Comparison of ENCODE assay signal across 7 mouse cellular contexts in the genomic region with DNA sequence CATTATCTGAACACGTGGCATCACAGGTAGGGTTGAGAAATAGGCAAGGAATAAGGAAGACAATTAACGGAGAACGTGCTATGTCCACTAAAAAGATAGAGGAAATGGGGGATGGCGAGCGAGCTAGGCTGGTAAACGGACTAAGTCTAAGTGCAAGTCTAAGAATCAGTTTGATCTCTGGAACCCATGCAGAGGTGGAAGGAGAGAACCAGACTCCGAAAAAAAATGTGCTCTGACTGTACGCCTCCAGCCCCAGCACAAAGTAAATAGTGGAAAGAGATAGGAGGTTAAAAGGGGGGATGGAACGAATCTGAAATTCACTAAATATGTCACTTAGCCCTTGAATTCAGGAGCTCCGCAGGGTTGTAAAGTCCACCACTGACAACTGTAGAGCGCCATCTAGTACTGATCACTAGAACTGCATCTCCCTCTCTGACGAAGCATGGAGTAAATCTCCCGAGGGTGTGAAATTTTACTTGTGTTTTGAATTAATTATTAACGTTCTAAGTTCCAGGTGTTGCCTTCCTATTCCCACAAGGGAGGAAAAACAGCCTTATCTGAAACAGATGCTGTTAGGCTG. TPM values are rescaled to one million over a fixed set of nuclear protein-coding genes. Genes with fewer than 3 reads are reported as not detected.
A peak's percentile ranks its signal among the peaks of the same experiment; 100 is the strongest.
DNase-seq lines count a peak whose midpoint lies in the region; ATAC-seq lines count a peak whose summit lies in the region.

No protein-coding gene starts in this region.

- no peak; the same call in 1 of the 2 replicates for ATAC-seq in heart, embryonic 16.5 days (replicated peaks; ENCODE audit: extremely low read depth, insufficient read depth, low FRiP score)

- peak overlapping the region; percentile 36; the same call in 1 of the 2 replicates for H3K4me2 ChIP-seq in heart, embryonic 16.5 days (ENCODE audit: low read depth, low read length)

- peak; percentile 18 for DNase-seq in ovary, postnatal 14 days (ENCODE audit: low spot score)
- DNase-seq in ovary, adult 18-20 months (ENCODE audit: low spot score): no peak
- peak; percentile 20 for DNase-seq in cerebellum, adult 9-11 months
- DNase-seq in layer of hippocampus, adult 9-11 months: peak; percentile 18
- peak; percentile 72 for DNase-seq in retina, embryonic 14.5 days (ENCODE audit: low spot score)
- no peak for DNase-seq in thymus, adult 18-20 months

- H3K9me3 ChIP-seq in heart, embryonic 16.5 days (replicated peaks; ENCODE audit: control insufficient read depth, low read length): no peaks in the 10 kb centered on the region

- 36% methylated on average over 14 of the region's 14 CpGs for WGBS in heart, embryonic 16.5 days

- no peak overlapping the region for H3K27ac ChIP-seq in heart, embryonic 16.5 days (ENCODE audit: low read length)

- H3K9ac ChIP-seq in heart, embryonic 16.5 days (ENCODE audit: low read length): no peak overlapping the region

- H3K27me3 ChIP-seq in heart, embryonic 16.5 days (ENCODE audit: control insufficient read depth, insufficient read depth, low read length): no peaks in the 10 kb centered on the region

- no peak overlapping the region for H3K4me3 ChIP-seq in heart, embryonic 16.5 days (ENCODE audit: low read length)

- no peaks in the 10 kb centered on the region for H3K36me3 ChIP-seq in heart, embryonic 16.5 days (ENCODE audit: control insufficient read depth, insufficient read depth)

- H3K4me1 ChIP-seq in heart, embryonic 16.5 days (ENCODE audit: control insufficient read depth, insufficient read depth, low read length): no peaks in the 10 kb centered on the region

RNA-seq across cellular contexts. Expression of gene Lmbrd1, which starts 44.8 kb away (rescaled TPM):
- polyA plus RNA-seq in heart, embryonic 16.5 days (2015; fragmentation: Nextera tagmentation; extraction: Ambion mirVana): 26.5 and 29.8 TPM in 2 replicates

RNA-seq across cellular contexts. Expression of gene Col19a1, which starts 46.4 kb away (rescaled TPM):
- polyA plus RNA-seq in heart, embryonic 16.5 days (2015; fragmentation: Nextera tagmentation; extraction: Ambion mirVana): 0.16 and 0.24 TPM in 2 replicates

Comparison
In these comparisons a context has a peak if more than half of its experiments do, and no peak if none do; other contexts are left out.
1. DNase-seq: peak in ovary, postnatal 14 days (single experiment), cerebellum, adult 9-11 months (single experiment), layer of hippocampus, adult 9-11 months (single experiment) and retina, embryonic 14.5 days (single experiment); none in ovary, adult 18-20 months (single experiment) and thymus, adult 18-20 months (0 of 2).